Mouse (Mus musculus) right cerebral cortex, adult 18-20 months (tissue): ENCODE results near the gene Pgpep1.

Experiments
- DNase-seq: peaks from one replicate; pipeline ENCODE4 v3.0.0; 2022; ENCODE audit warnings: mixed read lengths

Pgpep1 gene

DNA sequence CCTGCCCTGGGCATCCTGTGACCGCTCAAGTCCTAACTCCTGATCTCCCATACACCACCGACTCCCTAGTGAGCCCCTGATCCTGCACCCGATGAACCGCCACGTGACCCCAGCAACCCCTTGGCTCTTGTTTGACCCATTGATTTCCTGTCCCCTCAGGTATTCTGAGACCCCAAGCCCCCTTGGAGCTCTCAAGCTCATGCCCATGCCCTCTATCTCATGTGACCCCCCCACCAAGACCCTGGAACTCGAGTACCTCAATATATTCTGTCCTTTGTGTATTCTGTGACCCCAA, 52.6 kb downstream of the Pgpep1 start:
- no peak for DNase-seq

DNA sequence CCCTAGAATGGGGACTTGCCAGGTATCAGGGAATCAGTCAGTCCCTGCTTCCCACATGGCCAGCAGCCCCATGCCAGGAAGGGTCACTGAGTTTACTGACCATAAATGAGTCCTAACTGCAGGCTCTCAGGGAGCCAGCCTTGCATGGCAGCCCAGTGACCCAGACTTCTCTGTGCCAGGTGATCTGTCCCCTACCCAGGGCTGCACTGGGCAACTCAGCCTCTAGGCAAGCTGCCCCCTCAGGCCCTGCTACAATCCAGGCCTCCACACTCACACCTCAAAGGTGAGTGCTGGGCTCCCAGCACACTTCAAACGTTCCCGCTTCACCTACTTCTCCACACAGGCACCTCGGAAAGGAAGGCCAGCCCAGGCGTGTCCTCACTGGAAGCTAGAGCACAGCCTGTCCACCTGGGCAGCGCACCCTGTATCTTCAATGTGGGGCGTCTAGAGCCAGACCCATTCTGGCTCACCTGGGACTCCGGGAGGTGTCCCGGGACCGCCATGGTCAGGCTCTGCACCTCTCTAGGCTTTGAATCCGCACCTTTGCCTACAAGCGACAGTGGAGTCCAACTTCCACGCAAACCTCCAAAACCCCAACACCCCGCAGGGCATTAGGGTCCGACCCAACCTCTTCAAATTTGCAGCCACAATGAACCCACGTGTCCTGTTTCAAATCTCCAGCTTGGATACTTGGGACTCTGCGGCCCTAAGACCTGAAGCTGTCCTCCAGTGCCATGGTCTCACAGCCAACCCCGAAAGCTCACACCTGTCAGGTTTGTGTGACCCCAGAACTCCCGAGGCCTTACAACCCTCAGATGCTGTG, 53.2 kb downstream of the Pgpep1 start:
- no peak for DNase-seq

DNA sequence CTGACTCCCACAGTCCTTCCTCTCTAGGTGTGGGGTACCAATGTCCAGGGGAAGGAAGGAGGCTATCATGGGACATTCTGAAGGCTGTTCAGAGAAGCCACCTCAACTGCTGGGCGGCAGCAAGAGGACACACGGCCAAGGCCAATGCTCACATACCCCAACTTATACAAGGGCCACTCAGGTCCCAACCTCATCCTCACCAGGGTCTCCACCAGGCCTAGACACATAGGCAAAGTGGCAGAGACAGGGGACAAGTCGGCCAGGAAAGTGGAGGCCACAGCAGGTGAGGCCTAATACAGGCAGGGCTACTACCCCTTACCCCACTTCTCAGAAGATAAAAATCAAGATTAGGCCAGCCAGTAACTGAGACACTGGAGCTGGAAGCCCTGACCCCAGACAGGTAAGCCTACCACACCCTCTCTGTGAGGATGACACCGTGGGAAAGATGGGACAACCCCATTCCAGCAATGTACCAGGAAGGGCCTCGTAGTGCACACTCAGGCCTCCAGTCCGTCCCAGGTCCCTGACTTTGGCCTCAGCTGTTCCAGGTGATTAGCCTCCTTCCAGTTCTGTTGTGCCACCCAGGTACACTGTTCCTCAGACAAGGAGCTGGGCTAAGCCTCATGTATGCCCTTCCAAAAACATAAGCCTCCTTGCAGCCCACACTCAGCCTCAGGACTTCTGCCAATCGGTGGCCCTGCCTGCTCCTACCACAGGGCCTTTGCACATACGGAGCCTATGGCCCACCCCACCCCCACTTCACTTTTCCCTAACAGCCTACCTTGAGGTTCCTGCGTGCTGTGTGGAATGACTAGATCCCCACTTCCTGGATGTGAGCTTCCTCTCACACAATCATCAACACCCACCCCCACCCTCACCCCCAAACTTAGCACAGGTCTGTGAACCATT, 54.1 kb downstream of the Pgpep1 start:
- DNase-seq: no peak

GRCm38 (mm10) chr8:70604558-70604957, 55.6 kb downstream of the Pgpep1 start:
- DNase-seq: no peak

DNA sequence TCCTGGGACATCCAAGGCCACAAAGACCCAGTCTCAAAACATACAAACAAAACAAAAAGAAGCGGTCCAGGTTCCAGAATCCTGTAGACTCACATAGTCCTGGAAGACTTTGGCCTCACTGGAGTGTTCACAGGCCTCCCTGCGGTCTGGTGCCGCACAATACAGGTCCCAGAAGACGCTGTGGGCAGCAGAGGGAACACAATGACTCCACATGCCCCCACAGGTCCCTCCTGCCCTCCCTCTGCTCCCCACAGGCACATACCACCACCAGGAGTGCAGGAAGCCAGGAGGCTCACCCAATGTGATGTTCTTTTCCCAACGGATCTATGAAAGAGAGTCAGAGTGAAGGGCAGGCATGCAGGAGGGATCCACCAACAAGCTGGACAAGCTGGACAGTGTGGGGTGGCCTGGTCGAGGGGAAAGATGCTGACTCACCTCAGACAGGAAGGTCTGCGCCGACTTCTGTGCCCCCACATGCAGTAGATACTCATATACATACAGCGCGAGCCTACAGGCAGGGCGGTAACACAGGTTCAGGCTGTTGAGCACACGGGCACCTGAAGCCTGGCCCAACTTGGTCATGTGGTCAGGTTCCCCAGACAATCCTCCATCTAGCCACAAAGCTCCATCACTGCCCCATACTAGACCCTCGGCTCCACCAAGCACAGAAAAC, 57.9 kb downstream of the Pgpep1 start:
- DNase-seq: no peak

- DNase-seq: peak; percentile 89
Measured at GRCm38 (mm10) chr8:70601271-70601649, 58.9 kb downstream of the Pgpep1 start.

DNA sequence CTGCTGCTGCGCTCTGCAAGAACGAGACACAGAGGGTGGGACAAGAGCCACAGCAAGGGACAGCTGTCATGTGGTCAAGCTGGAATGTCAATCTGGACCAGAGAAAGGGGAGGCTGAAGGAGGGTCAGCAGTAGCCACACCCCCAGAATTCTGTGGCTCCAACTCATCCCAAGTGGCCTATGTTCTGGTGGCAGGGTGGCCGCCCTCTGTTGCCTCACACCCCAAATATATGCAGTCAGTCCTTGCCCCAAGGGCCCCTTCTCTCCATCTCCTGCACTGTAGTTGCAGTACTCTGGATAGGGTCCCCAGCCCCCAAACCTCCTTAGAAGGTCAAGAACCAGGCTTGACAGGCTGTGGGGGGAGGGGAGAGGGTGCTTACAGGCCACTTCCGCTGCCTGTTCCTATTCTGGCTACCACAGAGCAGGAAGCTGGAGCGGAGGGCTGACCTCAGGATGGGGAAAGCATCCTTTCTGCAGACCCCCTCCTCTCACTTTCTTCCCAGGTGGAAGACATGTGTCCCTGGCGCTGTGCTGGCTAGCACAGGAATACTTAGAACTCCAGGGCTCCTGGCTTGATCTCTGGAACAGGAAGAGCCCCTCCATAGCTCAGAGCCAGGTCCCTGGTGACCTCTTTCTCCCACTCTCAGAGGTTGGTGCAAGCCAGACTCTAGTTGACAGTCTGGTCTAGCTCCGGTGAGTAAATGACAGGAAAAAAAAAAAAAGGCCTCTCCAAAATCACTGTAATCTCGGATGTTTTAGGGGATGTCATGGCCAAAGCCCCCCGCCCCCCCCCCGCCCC, 59.5 kb downstream of the Pgpep1 start:
- no peak for DNase-seq

- no peak for DNase-seq
Measured at GRCm38 (mm10) chr8:70599507-70600290, 60.5 kb downstream of the Pgpep1 start.

DNA sequence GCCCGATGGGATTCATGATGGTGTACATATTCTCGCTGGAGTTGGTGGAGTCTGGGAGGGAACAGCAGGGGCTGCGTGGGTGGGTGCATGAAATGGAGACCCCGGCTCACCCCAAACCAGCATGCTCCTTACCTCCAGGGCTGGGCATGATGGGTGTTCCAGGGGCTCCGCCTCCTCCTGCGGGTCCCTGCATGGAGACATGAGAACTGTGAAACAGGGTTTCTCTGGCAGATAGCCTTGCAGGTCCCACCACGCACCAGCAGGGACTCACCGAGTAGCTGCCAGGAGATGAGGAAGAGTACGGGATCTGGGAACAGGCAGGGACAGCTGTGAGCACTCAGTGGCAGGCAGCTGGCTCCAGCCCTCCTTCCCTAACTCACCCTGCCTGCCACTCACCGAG, 61.5 kb downstream of the Pgpep1 start:
- no peak for DNase-seq

DNA sequence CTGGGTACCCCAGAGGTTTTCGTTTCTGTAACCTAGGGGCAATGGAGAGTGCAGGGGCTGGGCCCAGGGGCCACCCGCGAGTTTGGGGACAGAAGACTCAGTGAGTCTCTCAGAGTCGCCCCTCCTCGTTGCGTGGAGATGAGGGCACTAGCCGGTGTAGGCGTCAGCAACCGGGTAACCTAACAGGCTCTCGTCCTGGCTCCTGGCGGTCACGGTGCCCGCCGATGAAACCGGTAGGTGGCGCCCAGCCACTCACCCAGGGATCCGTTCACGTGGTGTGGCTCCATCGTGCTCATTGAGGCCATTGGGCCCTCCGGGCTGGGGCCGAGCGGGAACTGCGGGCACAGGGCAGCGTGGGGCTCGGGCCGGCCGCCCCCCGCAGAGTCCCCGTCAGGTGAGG, 61.9 kb downstream of the Pgpep1 start:
- DNase-seq: peak; percentile 90

GRCm38 (mm10) chr8:70597417-70598272, 62.5 kb downstream of the Pgpep1 start:
- no peak for DNase-seq

DNA sequence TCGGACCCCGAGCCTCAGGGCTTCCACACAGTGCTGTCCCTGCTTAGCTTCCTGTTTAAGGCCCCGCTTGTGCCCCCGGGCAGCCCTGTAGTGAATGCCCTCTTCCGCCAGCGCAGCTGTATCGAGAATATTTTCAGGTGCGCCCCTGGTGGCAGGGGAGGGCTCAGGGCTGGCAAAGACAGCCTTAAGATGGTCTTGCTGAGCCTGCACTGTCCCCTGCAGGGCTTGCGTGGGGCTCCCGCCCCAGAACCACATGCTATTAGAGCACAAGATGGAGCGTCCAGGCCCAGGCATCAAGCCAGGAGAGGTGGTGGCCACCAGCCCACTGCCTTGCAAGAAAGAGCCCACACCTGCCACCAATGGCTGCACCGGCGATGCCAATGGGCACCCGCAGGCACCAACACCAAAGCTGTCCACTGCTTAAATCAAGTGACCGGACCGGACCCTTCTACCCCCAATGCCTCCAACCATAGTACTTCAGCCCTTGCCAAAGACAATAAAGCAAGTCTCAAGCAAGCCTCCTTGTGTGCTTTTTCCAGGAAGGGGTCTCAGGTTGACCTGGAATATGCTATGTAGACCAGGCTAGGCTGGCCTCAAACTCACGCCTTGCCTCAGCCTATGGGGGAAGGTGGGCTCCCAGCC, 63.3 kb downstream of the Pgpep1 start:
- DNase-seq: no peak
